Mouse (Mus musculus) thymus, adult 2 months (tissue): ENCODE measurements around the gene Olfr576.

Experiments used
- CTCF ChIP-seq: fragments of 200-500 bp; IDR thresholded peaks from 2 replicates; pipeline ENCODE4 v1.5.1; 2012; ENCODE audit warnings: mild to moderate bottlenecking, control low read depth, low read length, moderate library complexity, borderline replicate concordance; ENCODE audit not compliant: control insufficient read depth, poor library complexity, insufficient read depth; ENCODE audit errors: extremely low read depth
- POLR2A ChIP-seq: fragments of 200-500 bp; IDR thresholded peaks from 2 replicates; pipeline ENCODE4 v1.6.1; 2012; ENCODE audit warnings: mild to moderate bottlenecking, low read length, control low read depth, moderate library complexity; ENCODE audit not compliant: control insufficient read depth, poor library complexity, insufficient read depth; ENCODE audit errors: extremely low read depth

DNA sequence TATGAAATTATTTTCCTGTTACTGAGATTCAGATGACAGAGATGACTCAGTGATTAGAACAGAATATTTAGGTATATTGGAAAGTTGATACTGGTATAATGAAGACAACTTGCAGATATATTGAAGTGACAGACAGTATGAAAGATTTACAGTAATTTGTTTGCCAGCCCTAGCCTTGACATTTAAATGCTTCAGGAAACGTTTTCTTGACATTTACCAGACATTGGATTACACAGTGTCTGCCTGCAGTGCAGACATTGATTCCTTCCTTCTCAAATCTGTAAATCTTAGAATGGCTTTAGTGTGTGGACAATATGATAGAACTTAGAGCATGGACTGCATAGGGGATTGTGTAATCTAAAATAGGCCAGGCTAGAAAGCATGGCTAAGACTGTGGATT, 47.2 kb upstream of the Olfr576 start:
- TF ChIP-seq POLR2A (no peak), CTCF (no peak)
